Mouse (Mus musculus): ENCODE measurements around the gene Hist1h2ak. TPM values are rescaled to one million over a fixed set of nuclear protein-coding genes. Genes with fewer than 3 reads are reported as not detected.
"Not testable (repeated sequence)": the region's sequence is repeated elsewhere in the genome, so short reads cannot be mapped to it uniquely, and the experiment has no call there.

Gene Hist1h2ak
- polyA plus RNA-seq, 1 experiment from 2014 or later = 10.8 TPM

GRCm38 (mm10) chr13:21749387-21750158, 4.1 kb downstream of the Hist1h2ak start:
- WGBS = 3% methylated on average over 5 of the region's 5 CpGs
- Histone ChIP-seq H3K27ac (ENCODE audit: low read depth, low read length) (peak overlapping the region; percentile 91), H3K4me3 (ENCODE audit: low read depth, low read length) (peak overlapping the region; percentile 54), H3K9ac (ENCODE audit: low read length) (peak overlapping the region; percentile 70), H3K4me1 (ENCODE audit: control insufficient read depth, insufficient read depth, low read length) (peaks cover 26% of the 10 kb centered on the region), H3K9me3 (replicated peaks; ENCODE audit: control insufficient read depth, low read length) (no peaks in the 10 kb centered on the region), H3K27me3 (replicated peaks; ENCODE audit: control insufficient read depth, insufficient read depth, low read length) (no peaks in the 10 kb centered on the region), H3K4me2 (ENCODE audit: low read length) (peak overlapping the region; percentile 83), H3K36me3 (ENCODE audit: control insufficient read depth, insufficient read depth, low read length) (no peaks in the 10 kb centered on the region)
- DNase-seq (ENCODE audit: low spot score) (peak; percentile 66), ATAC-seq (no peak)

GRCm38 (mm10) chr13:21745006-21745405, 8.6 kb downstream of the Hist1h2ak start:
- H3K27ac ChIP-seq (ENCODE audit: low read depth, low read length) = no peak overlapping the region
- H3K4me3 ChIP-seq (ENCODE audit: low read depth, low read length) = no peak overlapping the region
- DNase-seq (ENCODE audit: low spot score) (no peak), ATAC-seq (no peak)
- H3K4me2 ChIP-seq (ENCODE audit: low read length) = no peak overlapping the region
- WGBS = 96% methylated on average over 1 of the region's 1 CpGs
- no peaks in the 10 kb centered on the region for H3K36me3 ChIP-seq (ENCODE audit: control insufficient read depth, insufficient read depth, low read length)
- no peak overlapping the region for H3K9ac ChIP-seq (ENCODE audit: low read length)
- no peaks in the 10 kb centered on the region for H3K9me3 ChIP-seq (replicated peaks; ENCODE audit: control insufficient read depth, low read length)
- peaks cover 17% of the 10 kb centered on the region for H3K4me1 ChIP-seq (ENCODE audit: control insufficient read depth, insufficient read depth, low read length)
- H3K27me3 ChIP-seq (replicated peaks; ENCODE audit: control insufficient read depth, insufficient read depth, low read length) = no peaks in the 10 kb centered on the region

GRCm38 (mm10) chr13:21734906-21735767, 18.5 kb downstream of the Hist1h2ak start, which contains the start of gene Hist1h4j:
Gene Hist1h4j (plus strand): TSS chr13:21735064.
- Histone ChIP-seq H3K4me2 (ENCODE audit: low read length) (peak within 1 kb of the TSS; percentile 68), H3K4me3 (ENCODE audit: low read depth, low read length) (peak within 1 kb of the TSS; percentile 48), H3K9ac (ENCODE audit: low read length) (peak within 1 kb of the TSS; percentile 76), H3K27ac (ENCODE audit: low read depth, low read length) (peak within 1 kb of the TSS; percentile 97), H3K4me1 (ENCODE audit: control insufficient read depth, insufficient read depth, low read length) (peaks cover 11% of the 10 kb centered on the region)
- H3K9me3 ChIP-seq (replicated peaks; ENCODE audit: control insufficient read depth, low read length); H3K27me3 ChIP-seq (replicated peaks; ENCODE audit: control insufficient read depth, insufficient read depth, low read length); H3K36me3 ChIP-seq (ENCODE audit: control insufficient read depth, insufficient read depth, low read length): not testable (repeated sequence)
- DNase-seq (ENCODE audit: low spot score) (peak; percentile 95), ATAC-seq (peak; percentile 92)
- 0% methylated on average over 37 of the region's 56 CpGs for WGBS

GRCm38 (mm10) chr13:21734010-21734905, 19.4 kb downstream of the Hist1h2ak start:
- Histone ChIP-seq H3K9me3 (replicated peaks; ENCODE audit: control insufficient read depth, low read length) (no peaks in the 10 kb centered on the region), H3K27ac (ENCODE audit: low read depth, low read length) (peak overlapping the region; percentile 97), H3K27me3 (replicated peaks; ENCODE audit: control insufficient read depth, insufficient read depth, low read length) (no peaks in the 10 kb centered on the region), H3K4me3 (ENCODE audit: low read depth, low read length) (peak overlapping the region; percentile 48), H3K4me2 (ENCODE audit: low read length) (peak overlapping the region; percentile 68), H3K36me3 (ENCODE audit: control insufficient read depth, insufficient read depth, low read length) (no peaks in the 10 kb centered on the region), H3K9ac (ENCODE audit: low read length) (peak overlapping the region; percentile 76), H3K4me1 (ENCODE audit: control insufficient read depth, insufficient read depth, low read length) (peaks cover 11% of the 10 kb centered on the region)
- ATAC-seq (peak; percentile 76), DNase-seq (ENCODE audit: low spot score) (peak; percentile 97)
- under 1% methylated on average over 21 of the region's 21 CpGs for WGBS

- no peak overlapping the region for H3K9ac ChIP-seq (ENCODE audit: low read length)
- H3K4me3 ChIP-seq (ENCODE audit: low read depth, low read length) = no peak overlapping the region
- no peaks in the 10 kb centered on the region for H3K9me3 ChIP-seq (replicated peaks; ENCODE audit: control insufficient read depth, low read length)
- H3K27me3 ChIP-seq (replicated peaks; ENCODE audit: control insufficient read depth, insufficient read depth, low read length) = no peaks in the 10 kb centered on the region
- WGBS = 66% methylated on average over 5 of the region's 5 CpGs
- peak overlapping the region; percentile 97 for H3K27ac ChIP-seq (ENCODE audit: low read depth, low read length)
- H3K4me2 ChIP-seq (ENCODE audit: low read length) = no peak overlapping the region
- no peak for DNase-seq (ENCODE audit: low spot score)
- peaks cover 11% of the 10 kb centered on the region for H3K4me1 ChIP-seq (ENCODE audit: control insufficient read depth, insufficient read depth, low read length)
- no peaks in the 10 kb centered on the region for H3K36me3 ChIP-seq (ENCODE audit: control insufficient read depth, insufficient read depth, low read length)
- ATAC-seq = no peak; the same call in 1 of the 2 replicates
Measured at GRCm38 (mm10) chr13:21733466-21733865, 20.2 kb downstream of the Hist1h2ak start.

- no peak for ATAC-seq
- 69% methylated on average over 1 of the region's 1 CpGs for WGBS
- no peak for DNase-seq (ENCODE audit: low spot score)
Measured at GRCm38 (mm10) chr13:21729544-21729943, 24.1 kb downstream of the Hist1h2ak start.

GRCm38 (mm10) chr13:21727948-21728572, 25.6 kb downstream of the Hist1h2ak start:
- DNase-seq (ENCODE audit: low spot score) (peak; percentile 66), ATAC-seq (peak; percentile 75)
- no peak overlapping the region for H3K4me2 ChIP-seq (ENCODE audit: low read length)
- no peaks in the 10 kb centered on the region for H3K36me3 ChIP-seq (ENCODE audit: control insufficient read depth, insufficient read depth, low read length)
- H3K4me1 ChIP-seq (ENCODE audit: control insufficient read depth, insufficient read depth, low read length) = peaks cover 7% of the 10 kb centered on the region; the same call in 1 of the 2 replicates
- H3K9me3 ChIP-seq (replicated peaks; ENCODE audit: control insufficient read depth, low read length) = no peaks in the 10 kb centered on the region
- H3K9ac ChIP-seq (ENCODE audit: low read length) = no peak overlapping the region
- no peak overlapping the region for H3K4me3 ChIP-seq (ENCODE audit: low read depth, low read length)
- peak overlapping the region; percentile 27; the same call in 1 of the 2 replicates for H3K27ac ChIP-seq (ENCODE audit: low read depth, low read length)
- 28% methylated on average over 11 of the region's 11 CpGs for WGBS
- H3K27me3 ChIP-seq (replicated peaks; ENCODE audit: control insufficient read depth, insufficient read depth, low read length) = no peaks in the 10 kb centered on the region

More at GRCm38 (mm10) chr13:21729544-21729943, 24.1 kb downstream of the Hist1h2ak start:
- H3K27me3 ChIP-seq (replicated peaks; ENCODE audit: control insufficient read depth, insufficient read depth, low read length) = no peaks in the 10 kb centered on the region
- H3K27ac ChIP-seq (ENCODE audit: low read depth, low read length) = no peak overlapping the region
- no peaks in the 10 kb centered on the region for H3K36me3 ChIP-seq (ENCODE audit: control insufficient read depth, insufficient read depth, low read length)
- H3K4me1 ChIP-seq (ENCODE audit: control insufficient read depth, insufficient read depth, low read length) = peaks cover 7% of the 10 kb centered on the region; the same call in 1 of the 2 replicates
- no peak overlapping the region for H3K4me3 ChIP-seq (ENCODE audit: low read depth, low read length)
- H3K4me2 ChIP-seq (ENCODE audit: low read length) = no peak overlapping the region
- H3K9ac ChIP-seq (ENCODE audit: low read length) = no peak overlapping the region
- no peaks in the 10 kb centered on the region for H3K9me3 ChIP-seq (replicated peaks; ENCODE audit: control insufficient read depth, low read length)

All from forebrain, embryonic 14.5 days (tissue).